ENCODE assay signal across 26 mouse cellular contexts in genomic region chr2:50668789-50669188, GRCm38 (mm10).
DNase-seq lines count a peak whose midpoint lies in the region; ATAC-seq lines count a peak whose summit lies in the region.
"Had no signal": no experiment of that assay in that cellular context is flagged by ENCODE, and none has a peak within 500 bp of the region (broad histone marks: within the 10 kb centered on the region; RNA-seq: fewer than 3 reads in every experiment).

No protein-coding gene starts in this region.

- H3K9me3 ChIP-seq in heart, embryonic 10.5 days = no peaks in the 10 kb centered on the region
- H3K9me3 ChIP-seq: forebrain, embryonic 10.5 days; forebrain, embryonic 13.5 days; heart, embryonic 13.5 days had no signal

- peak; percentile 30 for DNase-seq in heart, adult 11 months
- no peak for DNase-seq in heart, embryonic 10.5 days (ENCODE audit: low spot score)
- DNase-seq in right cerebral cortex, postnatal 25 days = no peak
- DNase-seq in lung, postnatal 10 days = no peak
- DNase-seq: adrenal gland, postnatal 10 days; adrenal gland, postnatal 36 days; cerebellum, adult 11-12 months; cerebellum, adult 8-10 months; cerebellum, postnatal 10 days; cerebellum, postnatal 36 days; gastrocnemius, postnatal 10 days; gastrocnemius, postnatal 36 days; heart, postnatal 14 days; heart, postnatal 4 days had no signal

- no peak overlapping the region for H3K4me3 ChIP-seq in heart, embryonic 10.5 days
- H3K4me3 ChIP-seq: forebrain, embryonic 10.5 days; forebrain, embryonic 13.5 days; heart, embryonic 13.5 days had no signal

- peak; percentile 83 for ATAC-seq in common myeloid progenitor, adult 5-6 weeks (replicated peaks; ENCODE audit: low read depth, poor library complexity, severe bottlenecking)
- ATAC-seq in megakaryocyte, adult 5-6 weeks (ENCODE audit: poor library complexity, severe bottlenecking) = peak; percentile 78
- ATAC-seq: forebrain, embryonic 13.5 days; forebrain, embryonic 16.5 days; hindbrain, postnatal 0 days; inflammation-experienced regulatory T-cells, adult 6 months; Patski had no signal

- H3K4me1 ChIP-seq in heart, embryonic 10.5 days = no peaks in the 10 kb centered on the region
- H3K4me1 ChIP-seq: forebrain, embryonic 10.5 days; forebrain, embryonic 13.5 days; heart, embryonic 13.5 days had no signal

- no peaks in the 10 kb centered on the region for H3K27me3 ChIP-seq in heart, embryonic 10.5 days (ENCODE audit: insufficient read depth, poor library complexity, severe bottlenecking)
- H3K27me3 ChIP-seq: CH12.LX; forebrain, embryonic 13.5 days; heart, embryonic 13.5 days; Patski had no signal

- no peak overlapping the region for H3K27ac ChIP-seq in heart, embryonic 10.5 days
- H3K27ac ChIP-seq: forebrain, embryonic 10.5 days; forebrain, embryonic 13.5 days; heart, embryonic 13.5 days; hindbrain, embryonic 14.5 days; hindbrain, postnatal 0 days had no signal

- no peaks in the 10 kb centered on the region for H3K36me3 ChIP-seq in heart, embryonic 10.5 days
- H3K36me3 ChIP-seq: forebrain, embryonic 10.5 days; G1E; heart, embryonic 13.5 days had no signal

- 85% methylated on average over 1 of the region's 1 CpGs for WGBS in heart, embryonic 10.5 days
